Mouse (Mus musculus): ENCODE measurements at regions not wholly inside any gene's neighbourhood (a gene's known extent, or its start where the extent isn't known, plus 50 kb on each side); places are given as distances from the start of the nearest gene placed in this dataset.

DNA sequence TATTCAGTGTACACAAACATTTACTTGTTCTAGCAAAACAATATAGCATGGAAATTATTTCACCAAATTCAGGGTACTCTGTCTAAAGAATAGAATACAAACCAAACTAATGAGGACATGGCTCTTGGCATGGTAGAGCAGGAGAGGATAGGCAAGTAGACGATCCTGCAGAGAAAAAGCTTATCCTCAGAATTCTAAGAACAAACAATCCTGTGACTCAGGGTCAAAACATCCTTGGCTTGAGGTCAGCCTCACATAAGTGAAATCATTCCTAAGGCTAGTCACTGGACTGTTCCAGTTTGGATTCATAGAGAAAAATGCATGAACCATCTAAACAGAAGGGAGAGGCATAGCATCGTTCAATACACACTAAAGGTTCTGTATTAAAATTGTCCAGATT, 136.4 kb upstream of the Catsperb start:
- DNase-seq, result no peak

DNA sequence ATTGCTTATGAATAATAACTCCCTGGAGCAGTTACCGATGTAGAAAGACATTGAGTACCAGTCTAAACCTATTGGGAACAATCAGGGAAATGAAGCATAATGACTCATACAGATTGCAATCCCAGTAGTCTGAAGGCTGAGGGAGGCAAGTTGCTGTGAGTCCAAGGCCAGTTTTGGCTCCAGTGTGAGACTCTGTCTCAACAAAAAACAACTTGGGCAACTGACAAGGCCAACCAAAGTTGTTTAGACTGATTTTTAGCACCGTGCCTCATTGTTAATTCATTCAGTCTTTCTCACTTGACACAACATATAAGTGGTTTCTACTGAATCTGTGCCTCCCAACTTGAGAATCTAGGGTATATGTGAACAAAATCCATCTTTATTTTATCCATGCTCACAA, 120.3 kb upstream of the Catsperb start:
- DNase-seq, result peak; percentile 1

DNA sequence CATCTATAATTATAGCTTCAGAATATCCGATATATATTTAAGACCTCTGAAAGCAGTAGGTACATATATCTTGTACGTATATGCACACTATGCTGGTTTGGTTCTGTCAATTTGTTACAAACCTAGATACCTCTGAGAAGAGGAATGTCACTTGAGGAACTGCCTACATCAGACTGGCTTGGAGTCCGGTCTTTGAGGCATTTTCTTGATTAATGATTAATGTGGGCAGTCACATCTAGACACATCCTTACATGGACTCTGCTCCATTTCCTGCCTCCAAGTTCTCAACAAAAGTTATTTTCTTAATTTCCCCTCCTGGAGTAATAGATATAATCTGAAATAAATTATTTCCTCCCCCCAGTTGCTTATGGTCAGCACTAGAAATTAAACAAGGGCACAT, 102.6 kb upstream of the Catsperb start:
- no peak for DNase-seq
